Mouse (Mus musculus): Measurements from ENCODE around the gene Pcgf5. TPM values are rescaled to one million over a fixed set of nuclear protein-coding genes. Genes with fewer than 3 reads are reported as not detected.
"Not testable (repeated sequence)": the region's sequence is repeated elsewhere in the genome, so short reads cannot be mapped to it uniquely, and the experiment has no call there.

Gene Pcgf5
- polyA plus RNA-seq, 1 experiment = 51.1 TPM

DNA sequence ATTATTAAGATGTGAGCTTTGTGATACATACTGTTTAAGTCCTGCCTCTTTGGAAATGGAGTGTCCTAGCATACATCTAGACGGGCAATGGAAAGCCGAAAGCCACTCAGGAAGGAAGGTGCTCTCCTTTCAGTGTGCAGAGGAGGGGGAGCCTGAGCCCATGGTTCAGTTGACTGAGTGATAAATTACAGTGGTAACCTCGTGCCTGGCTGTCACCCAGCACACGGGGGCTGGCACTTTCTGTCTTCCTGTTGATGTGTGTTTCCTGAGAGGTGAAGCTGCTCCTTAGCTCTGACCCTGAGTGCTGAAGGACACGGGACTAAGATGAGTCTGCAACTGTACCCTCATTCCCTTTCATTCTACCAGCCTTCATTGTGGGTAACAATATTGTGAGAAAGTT lies 103.6 kb downstream of the Pcgf5 start:
- Histone ChIP-seq H3K27ac (ENCODE audit: insufficient read depth, low read length) (no peak overlapping the region), H3K9me3 (replicated peaks; ENCODE audit: control insufficient read depth, insufficient read depth, low read length, poor library complexity, severe bottlenecking) (no peaks in the 10 kb centered on the region), H3K27me3 (ENCODE audit: control insufficient read depth, insufficient read depth, low read length, poor library complexity, severe bottlenecking) (no peaks in the 10 kb centered on the region), H3K9ac (ENCODE audit: low read depth, poor library complexity, severe bottlenecking) (no peak overlapping the region), H3K36me3 (ENCODE audit: control insufficient read depth, insufficient read depth, low read length, poor library complexity, severe bottlenecking) (no peaks in the 10 kb centered on the region), H3K4me1 (ENCODE audit: control insufficient read depth, insufficient read depth, low read length) (no peaks in the 10 kb centered on the region), H3K4me3 (ENCODE audit: low read depth, low read length) (no peak overlapping the region)
- TF ChIP-seq CTCF (IDR thresholded peaks at IDR 0.05; ENCODE audit: low read depth, low read length) = no peak
- TF ChIP-seq POLR2A (IDR thresholded peaks at IDR 0.05; ENCODE audit: insufficient read depth, low read length) = no peak
- TF ChIP-seq EP300 (IDR thresholded peaks at IDR 0.05; ENCODE audit: insufficient read depth, low read depth, low read length) = no peak

- not testable (repeated sequence) for H3K4me1 ChIP-seq (ENCODE audit: control insufficient read depth, insufficient read depth, low read length); H3K9me3 ChIP-seq (replicated peaks; ENCODE audit: control insufficient read depth, insufficient read depth, low read length, poor library complexity, severe bottlenecking); H3K27ac ChIP-seq (ENCODE audit: insufficient read depth, low read length); H3K27me3 ChIP-seq (ENCODE audit: control insufficient read depth, insufficient read depth, low read length, poor library complexity, severe bottlenecking); H3K9ac ChIP-seq (ENCODE audit: low read depth, poor library complexity, severe bottlenecking); H3K36me3 ChIP-seq (ENCODE audit: control insufficient read depth, insufficient read depth, low read length, poor library complexity, severe bottlenecking); H3K4me3 ChIP-seq (ENCODE audit: low read depth, low read length)
Measured at GRCm38 (mm10) chr19:36452210-36452609, 104.1 kb downstream of the Pcgf5 start.

DNA sequence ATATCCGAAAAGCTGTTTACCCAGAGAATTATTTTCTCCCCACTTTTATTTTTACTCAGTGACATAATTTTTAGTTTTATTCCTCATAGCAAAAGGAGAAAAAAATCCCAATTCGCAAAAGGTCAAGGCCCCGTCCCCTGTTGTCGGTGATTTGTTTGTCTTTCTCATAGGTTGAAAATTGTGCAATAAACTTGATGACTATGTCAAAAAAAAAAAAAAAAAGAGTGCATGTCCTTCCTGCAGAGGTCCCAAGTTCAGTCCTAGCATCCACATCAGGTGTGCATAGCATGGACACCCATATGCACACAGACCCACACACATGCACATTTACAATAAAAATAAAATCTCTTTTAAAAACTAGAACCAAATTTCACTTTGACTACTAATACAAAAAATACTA lies 105.3 kb downstream of the Pcgf5 start:
- no peak overlapping the region for H3K9ac ChIP-seq (ENCODE audit: low read depth, poor library complexity, severe bottlenecking)
- H3K36me3 ChIP-seq (ENCODE audit: control insufficient read depth, insufficient read depth, low read length, poor library complexity, severe bottlenecking) = no peaks in the 10 kb centered on the region
- H3K27me3 ChIP-seq (ENCODE audit: control insufficient read depth, insufficient read depth, low read length, poor library complexity, severe bottlenecking) = no peaks in the 10 kb centered on the region
- H3K4me1 ChIP-seq (ENCODE audit: control insufficient read depth, insufficient read depth, low read length) = no peaks in the 10 kb centered on the region
- H3K9me3 ChIP-seq (replicated peaks; ENCODE audit: control insufficient read depth, insufficient read depth, low read length, poor library complexity, severe bottlenecking) = no peaks in the 10 kb centered on the region
- TF ChIP-seq EP300 (IDR thresholded peaks at IDR 0.05; ENCODE audit: insufficient read depth, low read depth, low read length) (no peak), POLR2A (IDR thresholded peaks at IDR 0.05; ENCODE audit: insufficient read depth, low read length) (no peak), CTCF (IDR thresholded peaks at IDR 0.05; ENCODE audit: low read depth, low read length) (no peak)
- no peak overlapping the region for H3K27ac ChIP-seq (ENCODE audit: insufficient read depth, low read length)
- H3K4me3 ChIP-seq (ENCODE audit: low read depth, low read length) = no peak overlapping the region

DNA sequence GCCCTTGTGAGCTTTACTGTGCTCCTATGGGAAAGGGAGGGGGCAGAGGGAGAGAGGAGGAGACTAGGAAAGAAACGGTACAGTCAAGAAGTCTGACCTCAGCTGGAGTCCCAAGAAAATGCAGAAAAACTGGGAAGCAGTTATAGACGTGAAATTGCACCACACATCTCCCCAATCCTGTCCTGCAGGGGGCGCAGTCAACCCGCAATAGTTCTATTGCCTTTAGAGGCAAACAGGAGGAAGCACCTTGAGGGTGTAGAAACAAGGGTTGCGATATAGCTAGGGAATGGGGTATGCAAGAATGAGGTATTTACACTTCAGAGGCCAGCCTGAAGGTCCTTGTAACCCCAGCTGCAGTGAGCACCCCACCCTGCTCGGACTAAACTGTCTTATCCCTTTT lies 122.0 kb downstream of the Pcgf5 start:
- H3K36me3 ChIP-seq (ENCODE audit: control insufficient read depth, insufficient read depth, low read length, poor library complexity, severe bottlenecking) = no peaks in the 10 kb centered on the region
- H3K27me3 ChIP-seq (ENCODE audit: control insufficient read depth, insufficient read depth, low read length, poor library complexity, severe bottlenecking) = no peaks in the 10 kb centered on the region
- no peak overlapping the region for H3K4me3 ChIP-seq (ENCODE audit: low read depth, low read length)
- no peak overlapping the region for H3K27ac ChIP-seq (ENCODE audit: insufficient read depth, low read length)
- H3K9me3 ChIP-seq (replicated peaks; ENCODE audit: control insufficient read depth, insufficient read depth, low read length, poor library complexity, severe bottlenecking) = no peaks in the 10 kb centered on the region
- no peak overlapping the region for H3K9ac ChIP-seq (ENCODE audit: low read depth, poor library complexity, severe bottlenecking)
- TF ChIP-seq POLR2A (IDR thresholded peaks at IDR 0.05; ENCODE audit: insufficient read depth, low read length) (no peak), CTCF (IDR thresholded peaks at IDR 0.05; ENCODE audit: low read depth, low read length) (peak; percentile 88)
- no peaks in the 10 kb centered on the region for H3K4me1 ChIP-seq (ENCODE audit: control insufficient read depth, insufficient read depth, low read length)

- H3K27ac ChIP-seq (ENCODE audit: insufficient read depth, low read length) = no peak overlapping the region
- TF ChIP-seq EP300 (IDR thresholded peaks at IDR 0.05; ENCODE audit: insufficient read depth, low read depth, low read length) (no peak), POLR2A (IDR thresholded peaks at IDR 0.05; ENCODE audit: insufficient read depth, low read length) (no peak), CTCF (IDR thresholded peaks at IDR 0.05; ENCODE audit: low read depth, low read length) (no peak)
- no peaks in the 10 kb centered on the region for H3K36me3 ChIP-seq (ENCODE audit: control insufficient read depth, insufficient read depth, low read length, poor library complexity, severe bottlenecking)
- no peaks in the 10 kb centered on the region for H3K4me1 ChIP-seq (ENCODE audit: control insufficient read depth, insufficient read depth, low read length)
- no peak overlapping the region for H3K9ac ChIP-seq (ENCODE audit: low read depth, poor library complexity, severe bottlenecking)
- no peaks in the 10 kb centered on the region for H3K9me3 ChIP-seq (replicated peaks; ENCODE audit: control insufficient read depth, insufficient read depth, low read length, poor library complexity, severe bottlenecking)
- H3K4me3 ChIP-seq (ENCODE audit: low read depth, low read length) = no peak overlapping the region
- H3K27me3 ChIP-seq (ENCODE audit: control insufficient read depth, insufficient read depth, low read length, poor library complexity, severe bottlenecking) = no peaks in the 10 kb centered on the region
Measured at GRCm38 (mm10) chr19:36471325-36471724, 123.2 kb downstream of the Pcgf5 start.

GRCm38 (mm10) chr19:36476596-36476995 lies 128.5 kb downstream of the Pcgf5 start:
- TF ChIP-seq CTCF (IDR thresholded peaks at IDR 0.05; ENCODE audit: low read depth, low read length) = no peak
- no peak for TF ChIP-seq POLR2A (IDR thresholded peaks at IDR 0.05; ENCODE audit: insufficient read depth, low read length)
- no peak for TF ChIP-seq EP300 (IDR thresholded peaks at IDR 0.05; ENCODE audit: insufficient read depth, low read depth, low read length)
- Histone ChIP-seq H3K9me3 (replicated peaks; ENCODE audit: control insufficient read depth, insufficient read depth, low read length, poor library complexity, severe bottlenecking) (no peaks in the 10 kb centered on the region), H3K4me1 (ENCODE audit: control insufficient read depth, insufficient read depth, low read length) (no peaks in the 10 kb centered on the region), H3K4me3 (ENCODE audit: low read depth, low read length) (no peak overlapping the region), H3K27ac (ENCODE audit: insufficient read depth, low read length) (no peak overlapping the region), H3K36me3 (ENCODE audit: control insufficient read depth, insufficient read depth, low read length, poor library complexity, severe bottlenecking) (no peaks in the 10 kb centered on the region), H3K27me3 (ENCODE audit: control insufficient read depth, insufficient read depth, low read length, poor library complexity, severe bottlenecking) (no peaks in the 10 kb centered on the region), H3K9ac (ENCODE audit: low read depth, poor library complexity, severe bottlenecking) (no peak overlapping the region)
